Mouse (Mus musculus): ENCODE results near the gene Trip6. TPM values are rescaled to one million over a fixed set of nuclear protein-coding genes. Genes with fewer than 3 reads are reported as not detected.

Trip6 gene
- total and polyA plus RNA-seq, 3 experiments, result 0.58 to 2.1 TPM; not detected in 1

DNA sequence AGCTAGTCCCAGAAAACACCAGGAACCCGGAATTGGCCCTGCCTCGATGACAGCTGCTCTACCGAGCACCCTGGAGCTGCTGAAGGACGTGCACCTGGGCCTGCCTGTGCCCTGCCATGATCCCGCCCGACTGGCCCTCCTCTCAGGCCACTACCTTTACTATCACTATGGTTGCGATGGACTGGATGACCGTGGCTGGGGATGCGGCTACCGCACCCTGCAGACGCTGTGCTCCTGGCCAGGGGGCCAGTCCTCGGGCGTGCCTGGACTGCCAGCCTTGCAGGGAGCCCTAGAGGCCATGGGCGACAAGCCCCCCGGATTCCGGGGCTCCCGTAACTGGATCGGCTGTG is 19.5 kb downstream of the Trip6 start (continued):
- no peak for TF ChIP-seq TBP (IDR thresholded peaks at IDR 0.05; ENCODE audit: low read depth, low read length)
- TF ChIP-seq ZMIZ1 (IDR thresholded peaks at IDR 0.05; ENCODE audit: low read depth, low read length), result no peak
- no peak for TF ChIP-seq CTCF (IDR thresholded peaks at IDR 0.05 in 2 of 3, conservative IDR thresholded peaks at IDR 0.05 in 1 of 3; ENCODE audit: control insufficient read depth in 1 of 3, insufficient read depth in 1 of 3, low read depth in 2 of 3, low read length in 3 of 3, poor library complexity in 1 of 3, severe bottlenecking in 1 of 3)
- no peak for TF ChIP-seq GABPA (IDR thresholded peaks at IDR 0.05; ENCODE audit: low read depth, low read length)
- no peak for TF ChIP-seq SIN3A (IDR thresholded peaks at IDR 0.05; ENCODE audit: low read length)
- no peak for TF ChIP-seq TAL1 (IDR thresholded peaks at IDR 0.05; ENCODE audit: low read length)
- TF ChIP-seq NELFE (IDR thresholded peaks at IDR 0.05; ENCODE audit: low read depth, low read length), result no peak
- no peak for TF ChIP-seq TCF12 (IDR thresholded peaks at IDR 0.05; ENCODE audit: low read depth, low read length)
- no peak for TF ChIP-seq ETS1 (IDR thresholded peaks at IDR 0.05; ENCODE audit: low read depth, low read length)
- no peak for TF ChIP-seq GATA1 (IDR thresholded peaks at IDR 0.05; ENCODE audit: low read depth, low read length)
- no peak for TF ChIP-seq ELF1 (IDR thresholded peaks at IDR 0.05; ENCODE audit: low read depth, low read length)

DNA sequence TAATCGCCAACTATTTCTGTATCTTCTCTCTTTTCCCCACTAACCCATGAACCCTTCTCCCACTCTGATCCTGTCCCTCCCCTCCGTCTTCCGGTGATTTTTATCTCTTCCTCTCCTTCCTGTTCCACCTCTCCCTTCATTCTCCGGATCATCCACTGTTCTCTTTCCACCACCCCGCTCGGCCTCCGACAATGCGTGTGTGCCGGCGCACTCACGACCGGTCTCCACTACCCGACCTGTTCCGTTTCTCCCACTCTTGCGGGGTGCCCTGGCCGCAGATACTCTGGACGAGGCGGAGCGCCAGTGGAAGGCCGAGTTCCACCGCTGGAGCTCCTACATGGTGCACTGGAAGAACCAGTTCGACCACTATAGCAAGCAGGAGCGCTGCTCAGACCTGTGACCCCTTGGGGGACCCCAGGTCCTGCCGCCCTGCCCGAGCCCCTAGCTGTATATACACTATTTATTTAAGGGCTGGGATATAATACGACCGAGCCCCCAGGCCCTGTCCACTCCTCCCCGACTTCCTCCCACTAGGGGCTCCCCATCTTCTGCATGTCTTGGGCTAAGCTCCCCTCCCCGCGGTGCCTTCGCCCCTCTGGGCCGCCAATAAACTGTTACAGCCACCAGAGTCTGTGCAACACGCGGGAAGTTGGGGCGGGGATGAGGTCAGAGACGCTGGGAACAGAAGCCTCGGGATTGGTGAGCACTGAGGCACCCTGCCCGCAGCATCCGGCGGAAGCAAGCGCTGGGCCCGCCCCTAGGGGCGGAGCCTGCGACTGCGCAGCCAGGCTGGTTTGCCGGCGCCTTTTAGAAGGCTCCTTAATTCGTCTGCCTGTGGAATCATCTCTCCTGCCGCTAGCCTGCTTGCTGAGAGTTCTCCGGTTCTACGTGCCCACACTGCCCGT is 20.1 kb downstream of the Trip6 start, which contains the start of gene Ufsp1:
Ufsp1 (plus strand) TSS at position 791 of the 905 bp plus-strand sequence.
- Histone ChIP-seq H3K4me1 (ENCODE audit: control insufficient read depth in 1 of 2, insufficient read depth in 2 of 2, low read length in 2 of 2) (peaks cover 7 to 27% of the 10 kb centered on the region in 2 experiments), H3K27me3 (ENCODE audit: control insufficient read depth in 1 of 2, insufficient read depth in 2 of 2, low read length in 2 of 2) (no peaks in the 10 kb centered on the region), H3K36me3 (ENCODE audit: control insufficient read depth in 1 of 2, insufficient read depth in 2 of 2, low read length in 2 of 2) (peaks cover 21 to 26% of the 10 kb centered on the region in 2 experiments), H3K9me3 (replicated peaks; ENCODE audit: insufficient read depth, low read length) (no peaks in the 10 kb centered on the region), H3K9ac (ENCODE audit: control insufficient read depth, low read depth, low read length, poor library complexity, severe bottlenecking) (peak within 1 kb of the TSS; percentile 98), H3K27ac (ENCODE audit: control insufficient read depth, low read depth, low read length) (peak within 1 kb of the TSS; percentile 99), H3K4me3 (ENCODE audit: control insufficient read depth in 1 of 2, insufficient read depth in 1 of 2, low read depth in 2 of 2, low read length in 2 of 2) (peak within 1 kb of the TSS; percentile 66 to 80), H3K79me2 (ENCODE audit: control insufficient read depth, insufficient read depth, low read length, poor library complexity) (peaks cover 6% of the 10 kb centered on the region)
- DNase-seq (ENCODE audit: low read depth, low spot score), result peak; percentile 97
- peak; percentile 86 for TF ChIP-seq NELFE (IDR thresholded peaks at IDR 0.05; ENCODE audit: low read depth, low read length)
- no peak for TF ChIP-seq USF2 (IDR thresholded peaks at IDR 0.05; ENCODE audit: borderline replicate concordance in 1 of 2, insufficient read depth in 1 of 2, low read depth in 1 of 2, low read length in 2 of 2)
- TF ChIP-seq ZMIZ1 (IDR thresholded peaks at IDR 0.05; ENCODE audit: low read depth, low read length), result peak; percentile 63; the same call in 1 of the 2 replicates
- peak; percentile 67; the same call in 1 of the 2 replicates for TF ChIP-seq E2F4 (IDR thresholded peaks at IDR 0.05; ENCODE audit: borderline replicate concordance, low read depth, low read length)
- peak; percentile 82 for TF ChIP-seq GATA1 (IDR thresholded peaks at IDR 0.05; ENCODE audit: low read depth, low read length)
- peak; percentile 98 for TF ChIP-seq POLR2AphosphoS2 (IDR thresholded peaks at IDR 0.05; ENCODE audit: low read length)
- TF ChIP-seq MXI1 (IDR thresholded peaks at IDR 0.05; ENCODE audit: low read depth, low read length), result peak; percentile 63
- TF ChIP-seq RAD21 (IDR thresholded peaks at IDR 0.05; ENCODE audit: low read depth, low read length), result no peak
- TF ChIP-seq ETS1 (IDR thresholded peaks at IDR 0.05; ENCODE audit: low read depth, low read length), result peak; percentile 39; the same call in 1 of the 2 replicates
- TF ChIP-seq HCFC1 (IDR thresholded peaks at IDR 0.05; ENCODE audit: low read depth, low read length), result peak; percentile 87
- no peak for TF ChIP-seq POLR2AphosphoS5 (IDR thresholded peaks at IDR 0.05; ENCODE audit: borderline replicate concordance, low read depth, low read length)
- TF ChIP-seq MAZ (IDR thresholded peaks at IDR 0.05; ENCODE audit: low read depth, low read length), result peak; percentile 79; the same call in 1 of the 2 replicates
- TF ChIP-seq TBP (IDR thresholded peaks at IDR 0.05; ENCODE audit: low read depth, low read length), result peak; percentile 81
- peak; percentile 65 for TF ChIP-seq ELF1 (IDR thresholded peaks at IDR 0.05; ENCODE audit: low read depth, low read length)
- TF ChIP-seq MYC (IDR thresholded peaks at IDR 0.05; ENCODE audit: low read depth, low read length), result peak; percentile 87; the same call in 1 of the 2 replicates
- TF ChIP-seq CTCF (IDR thresholded peaks at IDR 0.05 in 2 of 3, conservative IDR thresholded peaks at IDR 0.05 in 1 of 3; ENCODE audit: control insufficient read depth in 1 of 3, insufficient read depth in 1 of 3, low read depth in 2 of 3, low read length in 3 of 3, poor library complexity in 1 of 3, severe bottlenecking in 1 of 3), result no peak
- TF ChIP-seq ZNF384 (IDR thresholded peaks at IDR 0.05; ENCODE audit: low read depth, low read length), result no peak
- TF ChIP-seq EP300 (IDR thresholded peaks at IDR 0.05; ENCODE audit: low read depth in 1 of 2, low read length in 2 of 2), result peak; percentile 2 to 26; a peak in 3 of 4 replicates
- TF ChIP-seq TCF12 (IDR thresholded peaks at IDR 0.05; ENCODE audit: low read depth, low read length), result peak; percentile 62
- TF ChIP-seq MEF2A (IDR thresholded peaks at IDR 0.05; ENCODE audit: extremely low read depth, insufficient replicate concordance, low read depth, low read length, poor library complexity, severe bottlenecking), result no peak
- TF ChIP-seq GABPA (IDR thresholded peaks at IDR 0.05; ENCODE audit: low read depth, low read length), result no peak
- TF ChIP-seq UBTF (IDR thresholded peaks at IDR 0.05; ENCODE audit: borderline replicate concordance, insufficient read depth, low read depth, low read length), result no peak
- TF ChIP-seq SMC3 (IDR thresholded peaks at IDR 0.05; ENCODE audit: low read depth, low read length), result no peak
- peak; percentile 91 for TF ChIP-seq NRF1 (IDR thresholded peaks at IDR 0.05; ENCODE audit: insufficient read depth, low read depth, low read length, poor library complexity, severe bottlenecking)
- peak; percentile 79 for TF ChIP-seq SIN3A (IDR thresholded peaks at IDR 0.05; ENCODE audit: low read length)
- TF ChIP-seq POLR2A (IDR thresholded peaks at IDR 0.05; ENCODE audit: control insufficient read depth in 1 of 2, insufficient read depth in 1 of 2, low read depth in 1 of 2, low read length in 2 of 2, poor library complexity in 1 of 2), result peak; percentile 83 to 85
- TF ChIP-seq MAX (IDR thresholded peaks at IDR 0.05; ENCODE audit: low read length), result peak; percentile 88
- peak; percentile 30; the same call in 1 of the 2 replicates for TF ChIP-seq BHLHE40 (IDR thresholded peaks at IDR 0.05; ENCODE audit: borderline replicate concordance, low read depth, low read length)

Measured in MEL (cell line).